Mouse (Mus musculus) liver, embryonic 18 days (tissue): ENCODE data around the gene Krtap4-7. TPM values are rescaled to one million over a fixed set of nuclear protein-coding genes. Genes with fewer than 3 reads are reported as not detected.

Experiments
- polyA plus RNA-seq: library from polyadenylated mRNA; depleted of rRNA; stranded (reverse); fragments of >200 nt; gene quantifications from 2 replicates; pipeline ENCODE4 v1.2.3, GENCODE M21; 2012; rRNA removed

Krtap4-7 gene
- polyA plus RNA-seq = not detected in 2 replicates

GRCm38 (mm10) chr11:99643635-99644139, at the start of gene Krtap4-7:
Gene Krtap4-7, minus strand, starts transcription at chr11:99644089.

DNA sequence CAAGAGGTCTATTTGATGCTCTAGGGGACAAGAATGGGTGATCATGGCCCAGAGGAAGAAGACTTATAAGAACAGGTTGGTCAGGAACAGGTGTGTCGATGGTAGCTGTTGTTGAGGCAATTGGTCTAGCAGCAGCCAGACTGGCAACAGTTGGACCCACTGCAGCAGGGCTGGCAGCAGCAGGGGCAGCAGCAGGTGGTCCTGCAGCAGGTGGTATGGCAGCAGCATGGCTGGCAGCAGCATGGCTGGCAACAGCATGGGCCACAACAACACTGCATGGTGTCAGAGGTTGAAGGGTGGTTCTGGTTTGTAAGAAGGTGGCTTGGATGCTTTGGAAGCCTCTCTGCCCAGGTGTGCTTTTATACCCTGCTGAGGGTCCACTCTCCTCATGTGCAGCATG, 46.6 kb upstream of the Krtap4-7 start, which contains the start of gene Gm14190:
Gm14190 (minus strand) TSS at position 278 of the 400 bp plus-strand sequence.

GRCm38 (mm10) chr11:99665860-99666259, 22.0 kb upstream of the Krtap4-7 start, which contains the start of gene Krtap4-6:
Gene Krtap4-6, minus strand, starts transcription at chr11:99665960.

GRCm38 (mm10) chr11:99658467-99659010, 14.7 kb upstream of the Krtap4-7 start, which contains the start of gene Gm11563:
Gene Gm11563, minus strand, starts transcription at chr11:99658960.

DNA sequence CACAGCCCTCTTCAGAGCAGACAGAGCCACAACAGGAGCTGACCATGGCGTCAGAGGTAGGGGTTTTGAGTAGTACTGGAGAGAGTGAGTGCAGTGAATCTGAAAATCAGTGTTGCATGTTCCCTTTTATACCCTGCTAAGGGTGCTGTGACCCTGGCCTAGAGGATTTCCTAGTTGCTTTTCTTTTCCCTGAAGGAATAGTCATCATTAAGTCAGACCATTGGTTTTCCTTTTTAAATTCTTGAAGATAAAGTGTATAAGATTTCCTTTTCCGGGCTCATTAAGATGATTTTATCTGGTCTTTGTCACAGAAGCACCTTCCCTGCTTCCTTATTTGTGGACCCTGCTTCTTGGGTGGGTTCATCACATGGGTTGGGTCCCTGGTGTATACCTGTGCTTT, 6.2 kb upstream of the Krtap4-7 start, which contains the start of gene Gm11555:
Gm11555 (minus strand) TSS at position 101 of the 400 bp plus-strand sequence.

DNA sequence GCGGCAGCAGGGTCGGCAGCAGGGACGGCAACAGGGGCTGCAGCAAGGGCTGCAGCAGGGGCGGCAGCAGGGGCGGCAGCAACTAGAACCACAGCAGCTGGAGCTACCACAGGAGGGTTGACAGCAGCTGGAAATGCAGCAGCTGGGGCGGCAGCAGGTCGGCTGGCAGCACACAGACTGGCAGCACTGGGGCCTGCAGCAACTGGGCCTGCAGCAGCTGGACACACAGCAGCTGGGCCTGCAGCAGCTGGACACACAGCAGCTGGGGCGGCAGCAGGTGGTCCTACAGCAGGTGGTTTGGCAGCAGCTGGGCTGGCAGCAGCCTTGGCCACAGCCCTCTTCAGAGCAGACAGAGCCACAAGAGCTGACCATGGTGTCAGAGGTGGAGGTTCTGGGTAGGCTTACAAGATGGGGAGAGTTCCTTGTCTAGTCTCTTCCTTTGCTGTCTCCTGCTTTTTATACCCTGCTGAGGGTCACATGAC, 9.2 kb downstream of the Krtap4-7 start, which contains the start of gene Krtap4-2:
Krtap4-2 (minus strand) TSS at position 432 of the 482 bp plus-strand sequence.

GRCm38 (mm10) chr11:99628138-99628537, 15.8 kb downstream of the Krtap4-7 start, which contains the start of gene Krtap4-1:
Gene Krtap4-1, minus strand, starts transcription at chr11:99628238.

GRCm38 (mm10) chr11:99620335-99620734, 23.6 kb downstream of the Krtap4-7 start, which contains the start of gene Gm11562:
Gene Gm11562, minus strand, starts transcription at chr11:99620435.

GRCm38 (mm10) chr11:99614796-99615363, 29.0 kb downstream of the Krtap4-7 start, which contains the start of gene Krtap2-4:
Gene Krtap2-4, minus strand, starts transcription at chr11:99614846.

GRCm38 (mm10) chr11:99610089-99610488, 33.8 kb downstream of the Krtap4-7 start, which contains the start of gene Gm11937:
Gene Gm11937, minus strand, starts transcription at chr11:99610189.

GRCm38 (mm10) chr11:99603208-99603607, 40.7 kb downstream of the Krtap4-7 start, which contains the start of gene Gm11938:
Gene Gm11938, minus strand, starts transcription at chr11:99603308.

DNA sequence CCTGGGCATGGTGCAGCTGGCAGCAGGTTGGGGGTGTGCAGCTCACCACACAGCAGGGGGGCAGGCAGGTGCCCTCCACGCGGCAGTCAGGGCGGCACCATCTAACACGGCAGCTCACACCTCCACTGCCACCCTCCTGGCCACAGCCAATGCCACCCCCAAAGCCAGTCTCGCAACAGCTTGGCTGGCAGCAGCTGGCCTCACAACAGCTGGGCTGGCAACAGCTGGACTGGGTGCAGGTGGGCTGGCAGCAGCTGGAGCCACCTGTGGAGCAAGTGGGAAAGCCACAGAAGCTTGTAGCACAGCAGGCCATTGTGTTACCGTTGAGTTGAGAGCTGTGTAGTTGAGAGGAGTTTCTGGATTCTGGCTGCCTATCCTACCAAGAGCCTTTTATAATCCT, 46.1 kb downstream of the Krtap4-7 start, which contains the start of gene Krtap9-3:
Krtap9-3 (minus strand) TSS at position 364 of the 400 bp plus-strand sequence.

Other genes with a start within 250 kb of the Krtap4-7 start
- gene Krt12, start 221.8 kb downstream of the Krtap4-7 start, polyA plus RNA-seq = 0.05 TPM in 1 of 2 replicates, not detected in the other
- 12.1 and 18.7 TPM in 2 replicates for gene Krt20, start 205.9 kb downstream of the Krtap4-7 start, polyA plus RNA-seq
- gene Krt23, start 151.0 kb downstream of the Krtap4-7 start, polyA plus RNA-seq = 4.7 and 5.5 TPM in 2 replicates
- gene Krt39, start 122.8 kb downstream of the Krtap4-7 start, polyA plus RNA-seq = not detected in 2 replicates
- not detected in 2 replicates for gene Krt40, start 100.9 kb downstream of the Krtap4-7 start, polyA plus RNA-seq
- not detected in 2 replicates for gene Krtap3-3, start 93.2 kb downstream of the Krtap4-7 start, polyA plus RNA-seq
- not detected in 2 replicates for gene Krtap3-2, start 87.2 kb downstream of the Krtap4-7 start, polyA plus RNA-seq
- gene Gm11939, start 84.6 kb downstream of the Krtap4-7 start, polyA plus RNA-seq = not detected in 2 replicates
- gene Krtap3-1, start 77.5 kb downstream of the Krtap4-7 start, polyA plus RNA-seq = not detected in 2 replicates
- gene Krtap1-5, start 63.1 kb downstream of the Krtap4-7 start, polyA plus RNA-seq = not detected in 2 replicates
- not detected in 2 replicates for gene Krtap1-4, start 60.4 kb downstream of the Krtap4-7 start, polyA plus RNA-seq
- not detected in 2 replicates for gene Krtap1-3, start 52.8 kb downstream of the Krtap4-7 start, polyA plus RNA-seq
- gene Krtap9-3, start 46.0 kb downstream of the Krtap4-7 start, polyA plus RNA-seq = not detected in 2 replicates
- gene Gm11938, start 40.8 kb downstream of the Krtap4-7 start, polyA plus RNA-seq = not detected in 2 replicates
- not detected in 2 replicates for gene Gm11937, start 33.9 kb downstream of the Krtap4-7 start, polyA plus RNA-seq
- gene Krtap2-4, start 29.2 kb downstream of the Krtap4-7 start, polyA plus RNA-seq = not detected in 2 replicates
- gene Gm11562, start 23.7 kb downstream of the Krtap4-7 start, polyA plus RNA-seq = not detected in 2 replicates
- gene Krtap4-1, start 15.9 kb downstream of the Krtap4-7 start, polyA plus RNA-seq = not detected in 2 replicates
- not detected in 2 replicates for gene Krtap4-2, start 9.0 kb downstream of the Krtap4-7 start, polyA plus RNA-seq
- not detected in 2 replicates for gene Gm11555, start 6.1 kb upstream of the Krtap4-7 start, polyA plus RNA-seq
- gene Gm11563, start 14.9 kb upstream of the Krtap4-7 start, polyA plus RNA-seq = not detected in 2 replicates
- gene Krtap4-6, start 21.9 kb upstream of the Krtap4-7 start, polyA plus RNA-seq = not detected in 2 replicates
- gene Gm14190, start 46.7 kb upstream of the Krtap4-7 start, polyA plus RNA-seq = not detected in 2 replicates
- not detected in 2 replicates for gene Gm14180, start 90.2 kb upstream of the Krtap4-7 start, polyA plus RNA-seq
- not detected in 2 replicates for gene Gm11595, start 128.8 kb upstream of the Krtap4-7 start, polyA plus RNA-seq
- not detected in 2 replicates for gene Krtap4-8, start 136.6 kb upstream of the Krtap4-7 start, polyA plus RNA-seq
- not detected in 2 replicates for gene Krtap4-9, start 141.1 kb upstream of the Krtap4-7 start, polyA plus RNA-seq
- gene Gm11596, start 149.4 kb upstream of the Krtap4-7 start, polyA plus RNA-seq = not detected in 2 replicates
- not detected in 2 replicates for gene Gm11569, start 154.8 kb upstream of the Krtap4-7 start, polyA plus RNA-seq
- not detected in 2 replicates for gene Gm11554, start 160.4 kb upstream of the Krtap4-7 start, polyA plus RNA-seq
- gene Krtap4-13, start 165.8 kb upstream of the Krtap4-7 start, polyA plus RNA-seq = not detected in 2 replicates
- not detected in 2 replicates for gene Gm11564, start 171.6 kb upstream of the Krtap4-7 start, polyA plus RNA-seq
- gene 2300003K06Rik, start 194.0 kb upstream of the Krtap4-7 start, polyA plus RNA-seq = not detected in 2 replicates
- gene Krtap4-16, start 207.5 kb upstream of the Krtap4-7 start, polyA plus RNA-seq = not detected in 2 replicates
- gene Gm11568, start 213.8 kb upstream of the Krtap4-7 start, polyA plus RNA-seq = not detected in 2 replicates
- gene Gm11559, start 220.4 kb upstream of the Krtap4-7 start, polyA plus RNA-seq = not detected in 2 replicates
- not detected in 2 replicates for gene Krtap9-1, start 229.3 kb upstream of the Krtap4-7 start, polyA plus RNA-seq
- not detected in 2 replicates for gene Gm11567, start 235.1 kb upstream of the Krtap4-7 start, polyA plus RNA-seq